23 mouse cellular contexts compared by ENCODE assay signal in the genomic region with DNA sequence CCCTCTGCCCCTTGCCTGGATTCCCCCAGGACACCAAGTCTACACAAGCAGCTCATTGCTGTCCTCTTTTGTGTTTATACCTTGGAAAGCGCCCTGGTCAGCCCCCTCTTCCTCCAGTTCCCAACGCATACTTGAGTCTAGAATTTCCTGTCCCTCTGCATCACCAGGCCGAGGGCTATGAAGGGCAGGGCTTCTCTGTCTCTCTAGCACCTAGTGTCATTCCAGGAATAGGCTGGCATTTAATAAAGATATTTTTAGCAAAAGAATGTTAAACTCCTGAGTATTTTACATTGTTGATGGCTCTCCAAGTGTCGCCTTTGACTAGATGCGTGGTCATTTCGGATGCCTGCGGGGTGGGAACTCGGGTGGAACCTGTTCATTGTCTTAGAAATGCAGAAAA. TPM values are rescaled to one million over a fixed set of nuclear protein-coding genes. Genes with fewer than 3 reads are reported as not detected.
A peak's percentile ranks its signal among the peaks of the same experiment; 100 is the strongest.
DNase-seq lines count a peak whose midpoint lies in the region; ATAC-seq lines count a peak whose summit lies in the region.
"Had no signal": no experiment of that assay in that cellular context is flagged by ENCODE, and none has a peak within 500 bp of the region (broad histone marks: within the 10 kb centered on the region; RNA-seq: fewer than 3 reads in every experiment).

No protein-coding gene starts in this region.

- H3K36me3 ChIP-seq in limb, embryonic 13.5 days, result no peaks in the 10 kb centered on the region
- no peaks in the 10 kb centered on the region for H3K36me3 ChIP-seq in limb, embryonic 10.5 days
- H3K36me3 ChIP-seq in heart, embryonic 14.5 days (ENCODE audit: control insufficient read depth, insufficient read depth, low read length), result no peaks in the 10 kb centered on the region
- H3K36me3 ChIP-seq: hindbrain, embryonic 12.5 days; intestine, embryonic 15.5 days; limb, embryonic 15.5 days; midbrain, embryonic 10.5 days; neural tube, embryonic 13.5 days had no signal

- peaks cover 39% of the 10 kb centered on the region for H3K27me3 ChIP-seq in limb, embryonic 13.5 days
- peaks cover 40% of the 10 kb centered on the region for H3K27me3 ChIP-seq in limb, embryonic 10.5 days (ENCODE audit: low read depth, poor library complexity, severe bottlenecking)
- peaks cover 28% of the 10 kb centered on the region for H3K27me3 ChIP-seq in heart, embryonic 14.5 days (ENCODE audit: control insufficient read depth, insufficient read depth, low read length)

- no peak overlapping the region for H3K9ac ChIP-seq in limb, embryonic 13.5 days
- H3K9ac ChIP-seq in heart, embryonic 14.5 days (ENCODE audit: low read length), result no peak overlapping the region; the same call in 1 of the 2 replicates
- H3K9ac ChIP-seq: forebrain, embryonic 13.5 days; hindbrain, embryonic 12.5 days; intestine, embryonic 15.5 days; limb, embryonic 15.5 days; liver, postnatal 0 days; neural tube, embryonic 13.5 days had no signal

- WGBS in limb, embryonic 13.5 days, result 83% methylated on average over 8 of the region's 8 CpGs
- 90% methylated on average over 8 of the region's 8 CpGs for WGBS in limb, embryonic 10.5 days
- WGBS in heart, embryonic 14.5 days, result 33% methylated on average over 8 of the region's 8 CpGs

- H3K9me3 ChIP-seq in limb, embryonic 13.5 days, result no peaks in the 10 kb centered on the region; the same call in 1 of the 2 replicates
- no peaks in the 10 kb centered on the region for H3K9me3 ChIP-seq in limb, embryonic 10.5 days (replicated peaks)
- H3K9me3 ChIP-seq in heart, embryonic 14.5 days (ENCODE audit: control insufficient read depth, low read length), result no peaks in the 10 kb centered on the region
- H3K9me3 ChIP-seq: forebrain, embryonic 13.5 days; hindbrain, embryonic 12.5 days; intestine, embryonic 15.5 days; limb, embryonic 15.5 days; midbrain, embryonic 10.5 days; neural tube, embryonic 13.5 days had no signal

- no peak for DNase-seq in limb, embryonic 10.5 days (ENCODE audit: low spot score)
- peak; percentile 32 for DNase-seq in heart, adult 8-10 months (ENCODE audit: low spot score)
- DNase-seq in lung, postnatal 25 days (ENCODE audit: low spot score), result peak; percentile 45
- no peak for DNase-seq in urinary bladder, postnatal 36 days (ENCODE audit: low spot score in 2 of 2)
- DNase-seq: adrenal gland, postnatal 36 days; cerebellum, adult 8-10 months; gastrocnemius, postnatal 36 days; kidney, postnatal 4 days; liver, postnatal 0 days; right cerebral cortex, postnatal 25 days; thymus, postnatal 25 days had no signal

- H3K4me3 ChIP-seq in limb, embryonic 13.5 days, result no peak overlapping the region
- H3K4me3 ChIP-seq in limb, embryonic 10.5 days, result no peak overlapping the region
- H3K4me3 ChIP-seq in heart, embryonic 14.5 days (ENCODE audit: control insufficient read depth in 1 of 2, insufficient read depth in 1 of 2, low read depth in 1 of 2, low read length in 2 of 2), result no peak overlapping the region
- H3K4me3 ChIP-seq: forebrain, embryonic 13.5 days; hindbrain, embryonic 12.5 days; intestine, embryonic 15.5 days; limb, embryonic 15.5 days; midbrain, embryonic 10.5 days; neural tube, embryonic 13.5 days had no signal

- H3K4me2 ChIP-seq in limb, embryonic 13.5 days (replicated peaks), result peak overlapping the region; percentile 21
- H3K4me2 ChIP-seq in heart, embryonic 14.5 days (ENCODE audit: low read length), result peak overlapping the region; percentile 49
- H3K4me2 ChIP-seq: forebrain, embryonic 13.5 days; hindbrain, embryonic 12.5 days; intestine, embryonic 15.5 days; limb, embryonic 15.5 days; neural tube, embryonic 13.5 days had no signal

- no peak overlapping the region for H3K27ac ChIP-seq in limb, embryonic 13.5 days
- no peak overlapping the region for H3K27ac ChIP-seq in limb, embryonic 10.5 days
- peak overlapping the region; percentile 64 to 78 for H3K27ac ChIP-seq in heart, embryonic 14.5 days (replicated peaks in 1 of 2; ENCODE audit: control insufficient read depth in 1 of 2, insufficient read depth in 1 of 2, low read depth in 2 of 2, low read length in 2 of 2)
- H3K27ac ChIP-seq: forebrain, embryonic 13.5 days; hindbrain, embryonic 12.5 days; intestine, embryonic 15.5 days; limb, embryonic 15.5 days; midbrain, embryonic 10.5 days; neural tube, embryonic 13.5 days had no signal

- ATAC-seq in limb, embryonic 13.5 days (ENCODE audit: low FRiP score, low read depth), result no peak
- 0 out of 2 replicates have a peak, but pooled peaks have one; percentile 31 for ATAC-seq in heart, embryonic 14.5 days (ENCODE audit: insufficient number of reproducible peaks, insufficient read depth, low FRiP score, low read depth)
- ATAC-seq in erythroid progenitor cell, adult 5-6 weeks (replicated peaks; ENCODE audit: low FRiP score, poor library complexity, severe bottlenecking), result no peak
- ATAC-seq: activated CD4-positive, CD25-positive, alpha-beta regulatory T cell, adult 4 months; forebrain, embryonic 13.5 days; intestine, embryonic 15.5 days; liver, postnatal 0 days; Patski had no signal

- H3K4me1 ChIP-seq in limb, embryonic 13.5 days, result peaks cover 54% of the 10 kb centered on the region
- peaks cover 28% of the 10 kb centered on the region for H3K4me1 ChIP-seq in limb, embryonic 10.5 days
- H3K4me1 ChIP-seq in heart, embryonic 14.5 days (ENCODE audit: control insufficient read depth in 2 of 2, insufficient read depth in 2 of 2, low read length in 2 of 2), result peaks cover 16 to 46% of the 10 kb centered on the region in 2 experiments

RNA-seq across cellular contexts. Expression of gene Fam174b, which starts 3.0 kb away (rescaled TPM):
- 37.4 TPM in 2 replicates for polyA plus RNA-seq in limb, embryonic 13.5 days (2015; fragmentation: Nextera tagmentation; extraction: Ambion mirVana)
- polyA plus RNA-seq in limb, embryonic 10.5 days (2016; fragmentation: Nextera tagmentation; extraction: Ambion mirVana), result 12.8 and 20.0 TPM in 2 replicates
- 100 to 1,000 TPM; 200 to 214 (median 203) TPM for total RNA-seq in heart, adult 8-10 months (2022)
- polyA plus RNA-seq in heart, embryonic 14.5 days (2014; fragmentation: Nextera tagmentation; extraction: Ambion mirVana), result 45.5 and 51.2 TPM in 2 replicates
- total RNA-seq in erythroid progenitor cell, adult 5-6 weeks (2015; ENCODE audit: low replicate concordance), result 0.72 and 2.1 TPM in 2 replicates
- 0.45 and 0.51 TPM in 2 replicates for total RNA-seq in erythroid progenitor cell, adult 5-6 weeks (2017; ENCODE audit: low replicate concordance)
- polyA plus RNA-seq: C2C12 had no signal

Comparison
In these comparisons a context has a peak if more than half of its experiments do, and no peak if none do; other contexts are left out.
1. H3K27ac ChIP-seq: peak in heart, embryonic 14.5 days (2 of 2); none in limb, embryonic 13.5 days (single experiment) and limb, embryonic 10.5 days (single experiment).
2. DNase-seq: peak in heart, adult 8-10 months (single experiment) and lung, postnatal 25 days (single experiment); none in limb, embryonic 10.5 days (single experiment) and urinary bladder, postnatal 36 days (0 of 2).